Mouse (Mus musculus): ENCODE results near the gene Chm. TPM values are rescaled to one million over a fixed set of nuclear protein-coding genes. Genes with fewer than 3 reads are reported as not detected.
"Not testable (repeated sequence)": the region's sequence is repeated elsewhere in the genome, so short reads cannot be mapped to it uniquely, and the experiment has no call there.

Gene Chm
- polyA plus RNA-seq (2015; fragmentation: Nextera tagmentation; extraction: Ambion mirVana): 13.3 and 14.4 TPM in 2 replicates

DNA sequence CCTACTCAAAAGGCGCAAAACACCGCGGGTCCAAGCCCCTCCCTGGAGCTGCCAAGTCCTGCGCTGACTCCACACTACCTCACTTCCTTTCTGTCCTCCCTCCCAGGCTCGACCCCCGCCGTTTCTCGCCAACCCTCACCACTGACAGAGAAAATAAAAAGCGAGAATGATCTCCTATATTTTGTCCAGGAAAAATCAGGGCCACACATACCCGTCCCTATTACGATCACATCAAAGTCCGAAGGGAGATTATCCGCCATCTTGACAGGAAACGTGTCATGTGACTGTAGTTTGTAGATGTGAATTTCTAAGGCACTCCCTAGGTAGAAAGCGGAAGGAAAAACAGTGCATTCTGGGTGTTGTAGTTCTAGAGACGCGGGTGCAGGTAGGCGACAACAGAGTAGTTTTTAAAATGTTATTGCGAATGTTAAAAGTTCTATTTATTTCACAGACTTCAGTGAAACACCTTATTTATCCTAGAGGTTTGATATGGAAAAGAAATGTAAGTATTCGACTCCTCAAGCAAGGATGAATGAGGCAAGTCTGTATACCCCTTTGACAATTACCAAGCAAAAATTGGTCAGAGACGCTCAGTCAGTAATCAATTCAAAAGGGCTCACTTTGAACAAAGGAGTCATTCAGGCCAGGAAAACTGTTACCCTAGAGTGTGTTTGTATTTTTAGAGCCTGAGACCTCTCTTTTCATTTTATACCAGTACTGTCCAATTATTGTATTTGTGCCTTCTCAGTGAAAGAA lies at the start of gene Chm:
Chm (minus strand) TSS at position 288 of the 756 bp plus-strand sequence.
- Histone ChIP-seq H3K27me3 (no peaks in the 10 kb centered on the region), H3K27ac (peak within 1 kb of the TSS; percentile 80), H3K4me3 (replicated peaks) (peak within 1 kb of the TSS; percentile 46), H3K9ac (replicated peaks) (peak within 1 kb of the TSS; percentile 54), H3K4me2 (replicated peaks) (peak within 1 kb of the TSS; percentile 52), H3K36me3 (no peaks in the 10 kb centered on the region), H3K9me3 (no peaks in the 10 kb centered on the region), H3K4me1 (replicated peaks) (peaks cover 6% of the 10 kb centered on the region; the same call in 1 of the 2 replicates)
- WGBS: 20% methylated on average over 21 of the region's 21 CpGs
- ATAC-seq: peak; percentile 96

DNA sequence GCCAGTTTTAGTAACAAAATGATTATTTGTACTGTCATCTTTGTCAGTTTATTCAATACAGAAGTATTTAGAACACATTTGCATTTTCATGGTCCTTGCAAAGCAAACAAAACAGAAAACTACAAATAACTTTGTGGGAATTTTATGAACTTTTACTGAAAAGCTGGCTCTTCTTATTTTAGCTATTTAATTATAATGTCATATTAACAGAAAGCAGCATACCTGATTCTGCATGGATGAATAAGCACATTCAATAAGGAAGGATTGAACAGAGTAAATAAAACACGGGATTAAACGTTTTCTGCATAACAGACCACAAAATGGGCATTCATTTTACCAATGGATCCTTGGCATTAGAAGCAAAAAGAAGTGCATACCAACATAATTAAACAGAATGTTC lies 8.6 kb upstream of the Chm start:
- Histone ChIP-seq H3K27me3 (no peaks in the 10 kb centered on the region), H3K4me3 (replicated peaks) (no peak overlapping the region), H3K4me2 (replicated peaks) (no peak overlapping the region), H3K9me3 (no peaks in the 10 kb centered on the region), H3K27ac (no peak overlapping the region), H3K9ac (replicated peaks) (no peak overlapping the region), H3K36me3 (no peaks in the 10 kb centered on the region), H3K4me1 (replicated peaks) (no peaks in the 10 kb centered on the region)
- 16% methylated on average over 2 of the region's 2 CpGs for WGBS
- ATAC-seq: no peak

DNA sequence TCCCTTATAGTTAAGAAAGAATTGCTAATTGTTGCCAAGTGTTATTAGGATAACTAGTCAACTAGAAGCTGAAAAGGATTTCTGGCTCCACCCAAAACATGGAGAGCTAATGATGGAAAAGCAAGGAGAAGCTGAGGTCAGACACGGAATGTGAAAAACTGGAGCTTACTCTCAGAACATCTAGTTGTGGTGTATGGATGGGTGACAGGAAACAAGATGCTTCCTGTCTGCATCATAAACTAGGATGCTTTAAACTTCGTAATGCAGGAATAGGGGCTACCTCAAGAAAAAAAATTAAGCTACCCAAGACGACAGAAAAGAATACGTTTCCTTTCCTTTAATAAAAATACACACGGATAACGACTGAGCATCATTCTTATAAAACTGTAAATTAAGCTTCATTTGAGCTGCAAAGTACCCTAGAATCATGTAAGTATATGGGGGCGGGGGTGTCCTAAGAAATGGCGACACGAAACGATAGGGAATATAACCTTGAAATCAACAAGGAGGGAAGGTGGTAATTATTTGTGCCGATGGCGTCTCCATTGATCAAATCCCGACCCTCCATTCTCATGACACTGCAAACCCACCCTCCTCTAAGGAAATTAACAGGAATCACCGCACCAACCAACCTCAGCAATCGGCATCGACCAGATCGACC lies 618 bp downstream of the Chm start:
- Histone ChIP-seq H3K9me3 (no peaks in the 10 kb centered on the region), H3K4me2 (replicated peaks) (peak overlapping the region; percentile 52), H3K4me3 (replicated peaks) (peak overlapping the region; percentile 46), H3K27ac (peak overlapping the region; percentile 80), H3K9ac (replicated peaks) (peak overlapping the region; percentile 54), H3K36me3 (no peaks in the 10 kb centered on the region), H3K4me1 (replicated peaks) (peaks cover 6% of the 10 kb centered on the region; the same call in 1 of the 2 replicates), H3K27me3 (no peaks in the 10 kb centered on the region)
- no peak for ATAC-seq
- 24% methylated on average over 17 of the region's 17 CpGs for WGBS

DNA sequence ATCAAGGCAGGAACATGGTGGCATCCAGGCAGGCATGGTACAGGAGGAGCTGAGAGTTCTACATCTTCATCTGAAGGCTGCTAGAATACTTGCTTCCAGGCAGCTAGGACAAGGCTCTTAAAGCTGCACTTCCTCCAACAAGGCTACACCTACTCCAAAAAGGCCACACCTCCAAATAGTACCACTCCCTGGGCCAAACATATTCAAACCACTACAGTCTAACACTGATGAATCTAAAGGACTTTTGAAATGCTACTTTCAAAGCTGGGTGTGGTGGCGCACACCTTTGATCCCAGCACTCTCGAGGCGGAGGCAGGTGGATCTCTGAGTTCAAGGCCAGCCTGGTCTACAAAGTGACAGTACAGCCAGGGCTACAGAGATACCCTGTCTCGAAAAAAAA lies 4.5 kb downstream of the Chm start:
- not testable (repeated sequence) for H3K9me3 ChIP-seq; H3K4me3 ChIP-seq (replicated peaks); H3K4me2 ChIP-seq (replicated peaks); H3K4me1 ChIP-seq (replicated peaks); ATAC-seq; H3K27ac ChIP-seq; H3K27me3 ChIP-seq; H3K36me3 ChIP-seq; H3K9ac ChIP-seq (replicated peaks)
- 94% methylated on average over 4 of the region's 4 CpGs for WGBS

DNA sequence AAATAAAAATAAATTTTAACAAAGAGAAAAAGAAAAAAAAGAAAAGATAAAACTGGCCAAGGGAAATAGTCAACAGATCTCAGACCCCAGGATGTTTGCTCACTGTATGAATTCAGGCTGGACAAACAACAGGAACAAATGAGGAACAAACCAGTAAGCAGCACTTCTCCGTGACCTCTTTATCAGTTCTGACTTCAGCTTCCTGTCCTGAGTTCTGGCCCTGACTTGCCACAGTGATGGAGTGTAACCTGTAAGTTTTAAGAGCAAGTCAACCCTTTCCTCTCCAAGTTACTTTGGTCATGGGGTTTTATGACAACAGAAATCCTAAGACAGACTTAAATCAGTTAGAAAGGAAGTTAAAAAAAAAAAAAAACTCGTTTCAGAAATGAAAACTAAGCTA lies 12.6 kb downstream of the Chm start:
- Histone ChIP-seq H3K36me3 (no peaks in the 10 kb centered on the region), H3K4me2 (replicated peaks) (no peak overlapping the region), H3K9ac (replicated peaks) (no peak overlapping the region), H3K27ac (no peak overlapping the region), H3K27me3 (no peaks in the 10 kb centered on the region), H3K9me3 (no peaks in the 10 kb centered on the region), H3K4me3 (replicated peaks) (no peak overlapping the region), H3K4me1 (replicated peaks) (no peaks in the 10 kb centered on the region)
- 71% methylated on average over 2 of the region's 2 CpGs for WGBS
- ATAC-seq: no peak

DNA sequence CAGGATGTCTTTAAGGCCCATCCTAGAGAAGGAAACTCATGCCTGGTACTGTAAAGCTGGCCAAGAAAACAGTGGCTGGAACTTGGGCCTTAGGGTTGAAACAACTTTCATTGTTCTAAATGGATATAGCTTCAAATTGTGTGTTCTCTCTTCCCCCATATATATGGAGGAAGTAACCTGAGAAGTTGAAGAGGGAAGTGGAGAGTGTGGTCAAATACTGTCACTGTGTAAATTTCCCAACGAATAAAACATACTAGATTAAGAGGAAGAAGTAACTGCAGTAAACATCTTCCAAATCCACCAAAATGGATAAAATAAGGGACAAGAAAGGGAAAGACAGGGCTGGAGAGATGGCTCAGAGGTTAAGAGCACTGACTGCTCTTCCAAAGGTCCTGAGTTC lies 13.0 kb downstream of the Chm start:
- Histone ChIP-seq H3K4me3 (replicated peaks) (no peak overlapping the region), H3K9me3 (no peaks in the 10 kb centered on the region), H3K4me1 (replicated peaks) (no peaks in the 10 kb centered on the region), H3K36me3 (no peaks in the 10 kb centered on the region), H3K4me2 (replicated peaks) (no peak overlapping the region), H3K9ac (replicated peaks) (no peak overlapping the region), H3K27ac (no peak overlapping the region), H3K27me3 (no peaks in the 10 kb centered on the region)
- WGBS: 60% methylated on average over 1 of the region's 1 CpGs
- no peak for ATAC-seq

DNA sequence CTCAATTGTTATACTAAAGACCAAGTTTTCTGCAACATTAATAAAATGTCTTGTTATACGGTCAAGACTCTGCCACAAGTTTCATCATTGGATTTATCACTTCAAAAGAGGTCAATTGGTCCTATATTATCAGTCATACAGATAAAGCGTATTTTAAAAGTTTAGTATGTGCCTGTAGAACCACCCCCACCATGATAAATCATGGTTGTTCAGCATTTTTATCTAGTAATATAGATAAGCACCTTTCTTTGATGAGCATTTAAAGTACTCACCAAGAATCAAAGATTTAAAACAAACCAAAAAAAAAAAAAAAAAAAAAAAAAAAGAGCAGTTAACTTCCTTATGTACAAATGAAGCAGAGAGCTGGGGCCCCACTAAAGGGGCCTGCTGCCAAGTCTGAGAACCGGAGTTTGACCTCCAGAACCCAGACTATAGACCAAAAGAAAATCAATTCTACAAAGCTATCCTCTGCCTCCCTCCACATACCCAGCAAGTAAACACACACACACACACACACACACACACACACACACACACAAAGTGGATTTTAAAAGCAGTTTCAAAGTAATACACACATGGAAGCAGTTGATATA lies 25.0 kb downstream of the Chm start:
- H3K4me2 ChIP-seq (replicated peaks): no peak overlapping the region
- H3K4me3 ChIP-seq (replicated peaks): no peak overlapping the region
- no peaks in the 10 kb centered on the region for H3K4me1 ChIP-seq (replicated peaks)
- ATAC-seq: no peak
- no peaks in the 10 kb centered on the region for H3K9me3 ChIP-seq
- no peak overlapping the region for H3K9ac ChIP-seq (replicated peaks)
- H3K27ac ChIP-seq: no peak overlapping the region
- H3K36me3 ChIP-seq: 0 out of 2 replicates have a peak, but pooled peaks cover 6% of the 10 kb centered on the region
- WGBS: 77% methylated on average over 3 of the region's 3 CpGs
- no peaks in the 10 kb centered on the region for H3K27me3 ChIP-seq

DNA sequence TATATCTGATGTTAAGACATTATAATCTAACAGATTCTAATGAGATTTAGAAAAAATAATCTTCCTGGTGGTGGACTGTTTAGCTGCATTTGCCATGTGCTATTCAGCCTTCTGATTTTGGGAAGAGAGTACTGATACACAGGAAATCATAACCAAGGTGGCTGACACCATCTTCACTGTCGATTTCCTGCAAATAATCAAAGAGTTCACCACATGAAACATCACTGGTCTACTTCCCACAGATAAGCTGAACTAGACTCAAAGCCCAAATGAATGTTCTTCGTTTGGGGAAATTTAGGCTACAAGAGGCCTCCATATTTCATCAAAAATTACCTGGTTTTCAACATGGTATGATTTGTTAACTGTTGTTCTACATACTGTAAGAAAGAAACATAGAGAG lies 101.1 kb downstream of the Chm start:
- Histone ChIP-seq H3K36me3 (no peaks in the 10 kb centered on the region), H3K4me2 (replicated peaks) (no peak overlapping the region), H3K4me1 (replicated peaks) (no peaks in the 10 kb centered on the region), H3K4me3 (replicated peaks) (no peak overlapping the region), H3K9me3 (no peaks in the 10 kb centered on the region), H3K27me3 (no peaks in the 10 kb centered on the region), H3K9ac (replicated peaks) (no peak overlapping the region), H3K27ac (no peak overlapping the region)
- WGBS: 69% methylated on average over 2 of the region's 2 CpGs
- ATAC-seq: no peak

DNA sequence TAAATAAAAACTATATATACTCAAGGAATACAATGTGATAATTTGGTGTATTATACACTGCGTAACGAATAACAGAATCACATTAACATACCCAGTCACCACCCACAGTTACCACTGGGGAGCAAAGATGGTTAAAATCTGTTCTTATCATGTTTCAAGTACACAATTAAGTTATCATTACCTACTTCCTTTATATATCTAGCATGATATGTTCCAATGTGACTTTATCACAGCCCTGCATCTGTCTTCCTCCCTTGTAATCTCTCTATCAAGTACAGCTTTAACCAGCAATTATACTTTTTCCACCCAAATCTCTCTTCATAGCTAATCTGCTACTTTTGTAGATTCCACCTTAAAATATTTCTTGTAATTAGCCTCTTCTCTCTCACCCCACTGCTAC lies 109.3 kb downstream of the Chm start:
- no peak overlapping the region for H3K4me3 ChIP-seq (replicated peaks)
- H3K27me3 ChIP-seq: no peaks in the 10 kb centered on the region
- H3K9me3 ChIP-seq: no peaks in the 10 kb centered on the region
- ATAC-seq: no peak
- H3K36me3 ChIP-seq: no peaks in the 10 kb centered on the region; the same call in 1 of the 2 replicates
- WGBS: 93% methylated on average over 2 of the region's 2 CpGs
- no peak overlapping the region for H3K4me2 ChIP-seq (replicated peaks)
- no peak overlapping the region for H3K27ac ChIP-seq
- no peaks in the 10 kb centered on the region for H3K4me1 ChIP-seq (replicated peaks)
- no peak overlapping the region for H3K9ac ChIP-seq (replicated peaks)

DNA sequence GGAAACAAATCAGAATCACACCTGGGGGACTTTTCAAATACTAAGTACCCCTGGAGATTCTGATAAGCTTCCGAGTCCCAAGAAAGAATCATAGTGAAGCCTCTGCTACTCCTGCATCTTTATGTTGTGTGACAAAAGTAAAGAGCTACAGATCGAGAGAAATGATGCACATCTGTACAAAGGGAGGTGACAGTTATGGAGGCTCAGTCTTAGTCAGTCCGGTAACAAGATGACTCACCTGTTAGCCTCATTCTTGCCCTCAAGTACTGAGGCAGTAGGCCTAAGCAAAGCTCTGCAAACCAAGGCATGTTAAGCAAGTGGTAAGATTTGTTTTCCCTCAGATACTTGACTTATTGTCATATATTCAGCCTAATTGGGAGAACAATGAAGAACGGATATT lies 110.5 kb downstream of the Chm start:
- H3K27ac ChIP-seq: no peak overlapping the region
- no peak overlapping the region for H3K4me3 ChIP-seq (replicated peaks)
- WGBS: 86% methylated on average over 4 of the region's 4 CpGs
- H3K36me3 ChIP-seq: no peaks in the 10 kb centered on the region; the same call in 1 of the 2 replicates
- H3K4me1 ChIP-seq (replicated peaks): no peaks in the 10 kb centered on the region
- no peaks in the 10 kb centered on the region for H3K9me3 ChIP-seq
- no peak overlapping the region for H3K9ac ChIP-seq (replicated peaks)
- H3K4me2 ChIP-seq (replicated peaks): no peak overlapping the region
- no peak for ATAC-seq
- H3K27me3 ChIP-seq: no peaks in the 10 kb centered on the region

DNA sequence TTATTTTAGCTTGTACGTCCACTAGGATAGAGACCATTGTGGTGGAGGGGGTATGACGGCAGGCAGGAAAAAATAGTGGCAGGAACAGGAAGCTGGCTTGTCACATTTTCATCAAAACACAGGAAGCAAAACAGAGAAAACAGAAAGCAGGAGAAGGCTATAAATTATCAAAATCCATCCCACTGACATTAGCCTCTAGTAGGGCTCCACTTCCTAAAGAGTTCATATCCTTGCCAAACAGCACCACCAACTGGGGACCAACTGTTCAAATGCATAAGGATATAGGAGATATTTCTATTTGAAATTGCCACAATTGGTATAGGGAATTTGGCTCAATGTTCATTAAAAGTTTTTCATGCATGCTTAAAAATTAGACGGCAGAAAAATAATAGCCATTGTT lies 181.7 kb downstream of the Chm start:
- ATAC-seq: no peak
- Histone ChIP-seq H3K4me3 (replicated peaks) (no peak overlapping the region), H3K9ac (replicated peaks) (no peak overlapping the region), H3K27me3 (no peaks in the 10 kb centered on the region), H3K27ac (no peak overlapping the region), H3K4me1 (replicated peaks) (no peaks in the 10 kb centered on the region), H3K9me3 (no peaks in the 10 kb centered on the region), H3K36me3 (no peaks in the 10 kb centered on the region), H3K4me2 (replicated peaks) (no peak overlapping the region)
- 87% methylated on average over 3 of the region's 3 CpGs for WGBS

DNA sequence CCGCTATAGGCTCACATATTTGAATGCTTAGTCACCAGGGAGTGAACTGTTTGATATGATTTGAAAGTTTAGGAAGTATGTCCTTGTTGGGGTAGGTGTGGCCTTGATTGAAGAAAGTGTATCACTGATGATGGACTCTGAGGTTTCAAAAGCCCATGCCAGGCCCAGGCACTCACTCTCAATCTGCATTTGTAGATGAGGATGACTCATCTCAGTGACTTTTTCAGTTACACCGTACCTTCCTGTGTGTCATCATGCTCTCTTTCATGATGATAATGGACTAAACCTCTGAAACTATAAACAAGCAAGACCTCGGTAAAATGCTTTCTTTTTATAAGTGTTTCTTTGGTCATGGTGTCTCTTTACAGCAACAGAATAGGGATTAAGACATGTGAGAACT lies 183.1 kb downstream of the Chm start:
- WGBS: 70% methylated on average over 3 of the region's 3 CpGs
- H3K36me3 ChIP-seq: no peaks in the 10 kb centered on the region
- H3K4me3 ChIP-seq (replicated peaks): no peak overlapping the region
- H3K27ac ChIP-seq: no peak overlapping the region
- ATAC-seq: no peak
- H3K27me3 ChIP-seq: no peaks in the 10 kb centered on the region
- H3K9ac ChIP-seq (replicated peaks): no peak overlapping the region
- no peak overlapping the region for H3K4me2 ChIP-seq (replicated peaks)
- no peaks in the 10 kb centered on the region for H3K4me1 ChIP-seq (replicated peaks)
- no peaks in the 10 kb centered on the region for H3K9me3 ChIP-seq
